Comparison of ENCODE assay signal across 22 mouse cellular contexts in the genomic region with DNA sequence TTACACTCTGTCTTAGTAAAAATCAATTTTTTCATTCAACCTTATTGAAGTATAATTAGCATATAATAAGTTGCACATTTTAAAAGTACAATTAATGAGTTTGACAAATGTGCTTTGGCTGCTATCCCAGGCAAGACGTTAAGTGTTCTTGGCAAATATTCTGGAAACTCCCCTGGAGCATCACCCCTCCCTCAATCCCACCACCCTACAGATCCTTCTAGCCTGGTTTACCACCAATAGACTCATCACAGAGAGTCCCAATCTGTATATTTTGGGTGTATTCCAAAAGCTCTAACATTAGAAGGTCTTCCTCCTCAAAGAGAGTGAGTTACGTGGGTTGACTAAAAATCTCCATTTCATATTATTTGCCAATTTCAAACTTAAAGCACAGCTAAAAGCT.
"Had no signal": no experiment of that assay in that cellular context is flagged by ENCODE, and none has a peak within 500 bp of the region (broad histone marks: within the 10 kb centered on the region; RNA-seq: fewer than 3 reads in every experiment).

No protein-coding gene starts in this region.

- H3K27ac ChIP-seq: lung, embryonic 15.5 days; macrophage; midbrain, embryonic 13.5 days; midbrain, embryonic 15.5 days; neural tube, embryonic 12.5 days; stomach, embryonic 15.5 days; stomach, postnatal 0 days had no signal

- ATAC-seq: liver, postnatal 0 days; lung, postnatal 0 days; midbrain, embryonic 13.5 days; midbrain, embryonic 15.5 days had no signal

- H3K4me1 ChIP-seq: lung, embryonic 15.5 days; midbrain, embryonic 13.5 days; midbrain, embryonic 15.5 days; neural tube, embryonic 12.5 days; stomach, embryonic 15.5 days had no signal

- H3K27me3 ChIP-seq: lung, embryonic 15.5 days; megakaryocyte, embryonic 14.5 days; midbrain, embryonic 13.5 days; midbrain, embryonic 15.5 days; neural tube, embryonic 12.5 days; stomach, embryonic 15.5 days had no signal

- H3K9ac ChIP-seq: liver, postnatal 0 days; lung, embryonic 15.5 days; midbrain, embryonic 13.5 days; midbrain, embryonic 15.5 days; neural tube, embryonic 12.5 days; stomach, embryonic 15.5 days had no signal

- H3K4me3 ChIP-seq: lung, embryonic 15.5 days; megakaryocyte, embryonic 14.5 days; midbrain, embryonic 13.5 days; midbrain, embryonic 15.5 days; neural tube, embryonic 12.5 days; stomach, embryonic 15.5 days had no signal

- H3K36me3 ChIP-seq: lung, embryonic 15.5 days; midbrain, embryonic 13.5 days; midbrain, embryonic 15.5 days; neural tube, embryonic 12.5 days; stomach, embryonic 15.5 days had no signal

- H3K9me3 ChIP-seq: lung, embryonic 15.5 days; megakaryocyte, embryonic 14.5 days; midbrain, embryonic 13.5 days; midbrain, embryonic 15.5 days; neural tube, embryonic 12.5 days; stomach, embryonic 15.5 days had no signal

- DNase-seq: liver, postnatal 0 days; lung, adult 2 months; lung, postnatal 14 days; lung, postnatal 36 days; retina, postnatal 1 day; right cerebral cortex, adult 18-20 months; right cerebral cortex, postnatal 25 days; right cerebral cortex, postnatal 4 days; spleen, adult 18-20 months; thymus, adult 2 months; thymus, postnatal 25 days; thymus, postnatal 4 days had no signal

- H3K4me2 ChIP-seq: lung, embryonic 15.5 days; midbrain, embryonic 11.5 days; midbrain, embryonic 13.5 days; midbrain, embryonic 15.5 days; neural tube, embryonic 12.5 days; stomach, embryonic 15.5 days had no signal
